Mouse (Mus musculus) limb, embryonic 11.5 days (tissue): ENCODE data around the gene Ifitm10. TPM values are rescaled to one million over a fixed set of nuclear protein-coding genes. Genes with fewer than 3 reads are reported as not detected.

Experiments
- ATAC-seq: fragments of 200-750 bp; cut with Nextera tagmentation; 2 replicates; pipeline ENCODE4 v1.8.0; 2017; ENCODE audit warnings: low read depth; ENCODE audit not compliant: insufficient number of reproducible peaks, low FRiP score, low TSS enrichment
- DNase-seq: peaks from one replicate; pipeline ENCODE4 v3.0.0-alpha.2; 2015; ENCODE audit warnings: low spot score
- H3K27ac ChIP-seq: fragments of 300-500 bp; sonication (generic); replicated peaks from 2 replicates; pipeline ENCODE4 v1.5.1; 2014; ENCODE audit warnings: low read depth, mild to moderate bottlenecking, low read length
- H3K27me3 ChIP-seq: fragments of 300-500 bp; sonication (generic); 2 replicates; pipeline ENCODE4 v1.6.1; 2014; ENCODE audit warnings: mild to moderate bottlenecking, low read length, mixed read lengths; ENCODE audit not compliant: control insufficient read depth, insufficient read depth
- H3K36me3 ChIP-seq: fragments of 300-500 bp; sonication (generic); 2 replicates; pipeline ENCODE4 v1.6.1; 2014; ENCODE audit warnings: mild to moderate bottlenecking, low read length, moderate library complexity, mixed read lengths; ENCODE audit not compliant: control insufficient read depth, insufficient read depth
- H3K4me1 ChIP-seq: fragments of 300-500 bp; sonication (generic); 2 replicates; pipeline ENCODE4 v1.6.1; 2014; ENCODE audit warnings: low read length, mixed read lengths; ENCODE audit not compliant: control insufficient read depth, insufficient read depth
- H3K4me2 ChIP-seq: fragments of 300-500 bp; sonication (generic); 2 replicates; pipeline ENCODE4 v1.6.1; 2014; ENCODE audit warnings: low read depth, mild to moderate bottlenecking, moderate library complexity; ENCODE audit not compliant: severe bottlenecking
- H3K4me3 ChIP-seq: fragments of 300-500 bp; sonication (generic); 2 replicates; pipeline ENCODE4 v1.5.1; 2014; ENCODE audit warnings: low read depth, low read length
- H3K9ac ChIP-seq: fragments of 300-500 bp; sonication (generic); 2 replicates; pipeline ENCODE4 v1.6.1; 2014; ENCODE audit warnings: mild to moderate bottlenecking, low read length
- H3K9me3 ChIP-seq: fragments of 300-500 bp; sonication (generic); 2 replicates; pipeline ENCODE4 v1.6.1; 2016; ENCODE audit warnings: low read length; ENCODE audit not compliant: control insufficient read depth
- WGBS: fragments of 180-500 bp; shearing (Covaris S2); extraction: QIAGEN DNeasy Blood & Tissue Kit; methylation state at CpG from one replicate; pipeline ENCODE4 v1.1.7; 2014; 5-methylcytosine and 5-hydroxymethylcytosine counted together
- polyA plus RNA-seq: library from polyadenylated mRNA; unstranded; fragments of >200 nt; fragmentation: Nextera tagmentation; extraction: Ambion mirVana; gene quantifications from 2 replicates; pipeline ENCODE4 v1.2.1, GENCODE M21; 2014

Ifitm10 gene
- polyA plus RNA-seq, 1 experiment from 2014 or later, result 0.72 TPM

GRCm38 (mm10) chr7:142395472-142395871 lies 21.9 kb upstream of the Ifitm10 start:
- WGBS, result 86% methylated on average over 4 of the region's 4 CpGs
- Histone ChIP-seq H3K27ac (no peak overlapping the region), H3K4me1 (no peaks in the 10 kb centered on the region), H3K36me3 (no peaks in the 10 kb centered on the region), H3K9ac (no peak overlapping the region), H3K4me3 (no peak overlapping the region), H3K4me2 (no peak overlapping the region), H3K27me3 (no peaks in the 10 kb centered on the region), H3K9me3 (no peaks in the 10 kb centered on the region)
- ATAC-seq, result no peak
- no peak for DNase-seq

- Histone ChIP-seq H3K4me3 (no peak overlapping the region), H3K27ac (no peak overlapping the region), H3K4me2 (no peak overlapping the region), H3K36me3 (no peaks in the 10 kb centered on the region), H3K9me3 (no peaks in the 10 kb centered on the region), H3K9ac (no peak overlapping the region), H3K27me3 (no peaks in the 10 kb centered on the region), H3K4me1 (no peaks in the 10 kb centered on the region)
- ATAC-seq (no peak), DNase-seq (no peak)
- WGBS, result 75% methylated on average over 6 of the region's 6 CpGs
Measured at GRCm38 (mm10) chr7:142394261-142395190, 21.0 kb upstream of the Ifitm10 start.

GRCm38 (mm10) chr7:142393191-142393590 lies 19.6 kb upstream of the Ifitm10 start:
- Histone ChIP-seq H3K27ac (no peak overlapping the region), H3K9me3 (no peaks in the 10 kb centered on the region), H3K4me3 (no peak overlapping the region), H3K4me2 (no peak overlapping the region), H3K9ac (no peak overlapping the region), H3K27me3 (no peaks in the 10 kb centered on the region), H3K36me3 (no peaks in the 10 kb centered on the region), H3K4me1 (no peaks in the 10 kb centered on the region)
- no peak for DNase-seq
- no peak for ATAC-seq
- WGBS, result 32% methylated on average over 4 of the region's 4 CpGs

GRCm38 (mm10) chr7:142391609-142392008 lies 18.1 kb upstream of the Ifitm10 start:
- no peak overlapping the region for H3K27ac ChIP-seq
- peaks cover 6% of the 10 kb centered on the region for H3K4me1 ChIP-seq
- no peak overlapping the region for H3K4me3 ChIP-seq
- WGBS, result 82% methylated on average over 4 of the region's 4 CpGs
- ATAC-seq (no peak), DNase-seq (no peak)
- H3K9me3 ChIP-seq, result no peaks in the 10 kb centered on the region
- H3K9ac ChIP-seq, result no peak overlapping the region
- H3K4me2 ChIP-seq, result no peak overlapping the region
- H3K36me3 ChIP-seq, result no peaks in the 10 kb centered on the region
- H3K27me3 ChIP-seq, result no peaks in the 10 kb centered on the region

- Histone ChIP-seq H3K4me1 (peaks cover 9% of the 10 kb centered on the region), H3K4me2 (no peak overlapping the region), H3K27me3 (no peaks in the 10 kb centered on the region), H3K9me3 (no peaks in the 10 kb centered on the region), H3K4me3 (no peak overlapping the region), H3K36me3 (no peaks in the 10 kb centered on the region), H3K27ac (no peak overlapping the region), H3K9ac (no peak overlapping the region)
- ATAC-seq, result no peak
- 84% methylated on average over 3 of the region's 3 CpGs for WGBS
- no peak for DNase-seq
Measured at GRCm38 (mm10) chr7:142391108-142391507, 17.6 kb upstream of the Ifitm10 start.

- ATAC-seq (no peak), DNase-seq (no peak)
- Histone ChIP-seq H3K9ac (no peak overlapping the region), H3K27ac (no peak overlapping the region), H3K4me2 (no peak overlapping the region), H3K36me3 (peaks cover 2% of the 10 kb centered on the region), H3K4me3 (no peak overlapping the region), H3K9me3 (no peaks in the 10 kb centered on the region), H3K4me1 (peaks cover 9% of the 10 kb centered on the region), H3K27me3 (no peaks in the 10 kb centered on the region)
- 86% methylated on average over 3 of the region's 3 CpGs for WGBS
Measured at GRCm38 (mm10) chr7:142389961-142390650, 16.6 kb upstream of the Ifitm10 start.

GRCm38 (mm10) chr7:142388740-142389139 lies 15.2 kb upstream of the Ifitm10 start:
- DNase-seq (no peak), ATAC-seq (no peak)
- Histone ChIP-seq H3K9me3 (no peaks in the 10 kb centered on the region), H3K9ac (no peak overlapping the region), H3K27me3 (no peaks in the 10 kb centered on the region), H3K4me1 (peaks cover 9% of the 10 kb centered on the region), H3K4me2 (no peak overlapping the region), H3K36me3 (peaks cover 9% of the 10 kb centered on the region), H3K4me3 (no peak overlapping the region), H3K27ac (no peak overlapping the region)
- WGBS, result 90% methylated on average over 2 of the region's 2 CpGs

GRCm38 (mm10) chr7:142388198-142388597 lies 14.6 kb upstream of the Ifitm10 start:
- H3K36me3 ChIP-seq, result peaks cover 12% of the 10 kb centered on the region

More at GRCm38 (mm10) chr7:142388198-142388597, 14.6 kb upstream of the Ifitm10 start:
- Histone ChIP-seq H3K27me3 (no peaks in the 10 kb centered on the region), H3K9ac (no peak overlapping the region), H3K27ac (no peak overlapping the region), H3K4me2 (peak overlapping the region; percentile 85), H3K4me1 (peaks cover 9% of the 10 kb centered on the region), H3K9me3 (no peaks in the 10 kb centered on the region), H3K4me3 (peak overlapping the region; percentile 85)
- WGBS, result 88% methylated on average over 1 of the region's 1 CpGs
- ATAC-seq (0 out of 2 replicates have a peak, but pooled peaks have one; percentile 2), DNase-seq (no peak)
